Mouse (Mus musculus): ENCODE data around the gene Slc4a3.

DNA sequence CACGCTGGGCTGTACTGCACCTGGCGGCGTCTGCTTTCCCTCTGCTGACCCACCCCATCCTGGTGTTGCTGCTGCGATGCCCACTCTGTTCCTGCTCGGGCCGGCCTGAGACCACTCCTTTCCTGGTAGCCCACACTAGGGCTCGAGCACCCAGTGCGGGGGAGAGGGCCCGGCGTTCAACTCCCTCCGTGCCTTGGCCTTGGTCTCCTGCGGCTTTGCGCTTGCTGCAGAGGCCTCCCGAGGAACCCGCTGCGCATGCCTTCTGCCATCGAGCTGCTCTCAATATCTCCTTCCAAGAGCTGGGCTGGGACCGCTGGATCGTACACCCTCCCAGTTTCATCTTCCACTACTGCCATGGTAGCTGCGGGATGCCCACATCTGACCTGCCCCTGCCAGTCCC is 36.5 kb upstream of the Slc4a3 start:
- TF ChIP-seq CTCF (IDR thresholded peaks at IDR 0.05; ENCODE audit: extremely low read depth, insufficient read depth, low read length) (no peak), POLR2A (IDR thresholded peaks at IDR 0.05; ENCODE audit: extremely low read depth, insufficient read depth, low read length) (no peak)

Data from cortical plate, adult 2 months (tissue).